Mouse (Mus musculus) gastrocnemius, postnatal 14 days (tissue): Measurements from ENCODE around the gene Myl9. TPM values are rescaled to one million over a fixed set of nuclear protein-coding genes. Genes with fewer than 3 reads are reported as not detected.

Source experiments
- DNase-seq: peaks from one replicate; pipeline ENCODE4 v3.0.0; 2021; ENCODE audit warnings: mixed read lengths
- intact Hi-C: fragments of 180-260 bp; cut with DNase I; formaldehyde crosslinking; loops from one replicate; pipeline ENCODE4 v1.15.1; 2025; ENCODE audit warnings: low total_unique reads
- long read RNA-seq, 2 experiments: library from polyadenylated mRNA; stranded (forward); transcript quantifications; one replicate each; pipeline ENCODE4 v2.0.0; 2021
- total RNA-seq, 2 experiments: library from RNA; stranded (reverse); gene quantifications; 2 replicates each; pipeline ENCODE4 v1.2.3; 2021

The Myl9 gene
- 100 to 1,000 TPM; 165 to 224 TPM for total RNA-seq
- long read RNA-seq, experiment 1, transcript Myl9-201 (4 exons, 1,128 nt) = major isoform, 113 of 143 reads
- long read RNA-seq, experiment 1, partial matches to known transcripts = 18 of 143 reads
- long read RNA-seq, experiment 1, other reads (novel, unspliced or antisense) = 12 of 143 reads
- long read RNA-seq, experiment 2, transcript Myl9-201 (4 exons, 1,128 nt) = major isoform, 89 of 110 reads
- long read RNA-seq, experiment 2, partial matches to known transcripts = 10 of 110 reads
- long read RNA-seq, experiment 2, other reads (novel, unspliced or antisense) = 11 of 110 reads

DNA sequence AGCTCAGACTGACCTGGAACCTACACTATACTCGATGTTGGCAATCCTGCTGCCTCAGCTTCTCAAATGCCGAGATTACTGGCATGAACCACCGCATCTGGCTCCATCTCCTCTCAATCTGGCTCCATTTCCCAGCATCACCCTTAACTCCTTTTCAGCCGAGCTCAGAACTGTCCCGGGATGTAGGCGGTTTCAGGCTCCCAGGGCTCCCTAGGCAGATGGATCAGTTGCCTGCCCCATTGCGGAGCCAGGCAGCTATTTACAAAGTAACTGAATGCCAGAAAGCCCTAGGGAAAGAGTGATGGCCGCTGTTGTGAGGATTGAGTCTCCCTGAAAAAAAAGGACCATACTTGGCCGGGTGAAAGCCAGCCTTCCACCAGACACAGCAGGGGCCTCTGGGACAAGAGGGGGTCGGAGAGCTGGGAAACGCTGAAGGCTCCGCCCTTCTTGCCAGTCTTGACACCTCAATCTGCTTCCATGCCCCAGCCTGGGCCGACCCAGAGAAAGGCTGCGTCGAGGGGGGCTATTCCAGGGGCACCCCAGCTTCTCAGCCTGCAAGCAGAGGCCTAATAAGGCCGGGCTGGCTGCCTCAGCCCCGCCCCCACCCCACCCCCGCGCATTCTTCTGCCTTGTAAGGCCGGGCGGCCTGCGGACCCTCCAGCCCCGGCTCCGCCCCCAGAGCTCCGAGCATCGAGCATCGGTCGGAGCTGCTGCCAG, at the start of gene Myl9:
Gene Myl9 (plus strand): TSS at position 683 of the 717 bp plus-strand sequence.
- intact Hi-C loops = no loop called here
- DNase-seq = peak; percentile 73

DNA sequence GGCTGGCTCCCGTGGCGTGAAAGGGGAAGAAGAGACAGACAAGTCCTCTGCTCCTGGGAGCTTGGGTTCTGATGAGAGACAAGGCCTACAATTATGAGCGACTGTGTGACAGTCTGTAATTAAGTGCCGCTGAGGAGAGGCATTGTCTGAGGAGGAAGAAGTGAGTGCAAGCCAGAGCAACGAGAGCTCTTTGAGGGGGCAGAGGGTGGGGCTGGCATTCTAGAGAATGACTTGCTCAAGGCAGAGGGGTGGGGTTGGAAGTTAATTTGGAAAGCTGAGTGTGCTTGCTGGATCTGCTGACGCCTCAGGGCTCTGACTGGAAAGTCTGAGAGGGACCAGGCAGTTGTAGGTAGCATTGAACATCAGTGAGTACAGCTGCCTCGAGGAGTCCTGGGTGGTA, 48.9 kb upstream of the Myl9 start:
- no peak for DNase-seq
- intact Hi-C loops = no loop called here

DNA sequence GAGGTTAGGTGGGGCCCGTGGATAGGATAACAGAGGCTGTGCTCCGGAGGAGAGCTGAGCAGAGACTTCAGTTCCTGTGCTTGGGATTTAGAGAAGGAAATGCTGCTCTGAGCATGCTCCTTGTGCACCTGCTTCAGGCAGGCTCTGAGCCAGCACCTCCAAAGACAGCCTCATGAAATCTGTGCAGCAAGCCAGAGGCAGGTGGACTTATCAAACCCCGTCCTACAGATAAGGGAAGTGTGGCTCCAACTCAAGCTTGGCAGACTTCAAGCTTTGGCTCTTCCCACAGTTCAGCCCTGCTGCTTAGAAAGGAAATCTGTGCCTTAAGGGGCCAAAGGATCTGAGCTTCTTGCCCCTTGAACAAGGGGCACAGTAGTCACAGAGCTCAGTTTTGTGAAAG, 48.3 kb upstream of the Myl9 start:
- intact Hi-C loops = no loop called here
- DNase-seq = no peak

DNA sequence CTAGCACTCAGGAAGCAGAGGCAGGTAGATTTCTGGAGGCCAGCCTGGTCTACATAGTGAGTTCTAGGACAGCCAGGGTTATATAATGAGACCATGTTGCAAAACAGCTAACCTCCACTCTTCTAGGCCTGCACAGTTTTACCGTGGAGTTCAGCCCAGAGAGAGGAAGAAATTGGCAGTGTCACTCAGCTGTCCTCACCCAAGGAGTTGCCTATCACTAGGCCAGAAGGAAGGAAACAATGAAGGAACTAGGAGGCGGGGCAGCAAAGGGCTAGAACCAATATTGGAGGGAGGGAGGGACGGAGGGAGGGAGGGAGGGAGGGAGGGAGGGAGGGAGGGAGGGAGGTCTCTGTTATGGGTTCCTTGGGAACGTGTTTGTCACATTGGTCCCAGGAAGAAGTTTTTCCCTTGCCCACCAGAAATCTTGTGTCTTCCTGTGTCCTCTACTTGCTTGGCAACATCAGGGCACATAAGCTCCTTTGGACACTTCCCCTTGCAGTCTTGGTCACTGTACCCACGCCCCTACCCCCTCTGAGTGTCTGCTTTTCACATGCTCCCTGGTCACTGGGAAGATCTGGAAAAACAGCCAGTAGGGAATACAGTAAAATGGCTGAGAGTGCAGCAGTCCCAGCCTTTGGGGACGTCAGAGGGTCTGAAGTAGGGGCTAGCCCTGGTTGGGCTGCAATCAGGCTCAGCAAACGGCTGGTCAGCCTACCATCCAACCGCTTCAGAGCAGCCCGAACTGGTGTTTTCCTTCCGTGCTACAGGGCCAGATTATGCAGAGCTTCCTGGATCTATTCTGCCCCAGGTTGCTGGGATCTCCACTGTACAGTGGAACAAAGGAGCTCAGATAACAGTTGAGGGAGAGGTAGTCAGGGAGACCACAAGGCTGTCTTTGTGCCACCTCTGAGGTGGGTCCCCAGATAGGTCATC, 45.4 kb upstream of the Myl9 start:
- intact Hi-C loops = no loop called here
- no peak for DNase-seq

DNA sequence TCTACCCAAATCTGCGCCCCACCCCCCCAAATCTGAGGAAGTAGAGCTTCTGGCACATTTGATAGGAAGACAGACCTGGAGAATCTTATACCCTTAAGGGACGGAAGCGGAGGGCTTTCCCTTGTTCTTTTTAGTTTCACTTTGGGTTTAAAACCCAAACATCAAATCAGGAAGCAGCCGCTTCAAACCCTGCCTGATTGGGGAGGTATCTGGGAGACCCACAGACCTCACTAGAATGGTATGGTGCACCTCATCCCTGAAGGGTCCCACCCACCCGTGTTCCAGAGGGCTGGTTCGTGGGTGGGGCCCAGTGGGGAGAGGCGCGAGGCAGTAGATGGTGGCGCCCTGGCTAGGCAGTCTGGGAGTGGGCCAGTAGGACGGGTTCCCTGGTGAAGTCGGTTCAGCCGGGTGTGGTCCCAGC, 44.7 kb upstream of the Myl9 start:
- intact Hi-C loops = no loop called here
- DNase-seq = no peak

DNA sequence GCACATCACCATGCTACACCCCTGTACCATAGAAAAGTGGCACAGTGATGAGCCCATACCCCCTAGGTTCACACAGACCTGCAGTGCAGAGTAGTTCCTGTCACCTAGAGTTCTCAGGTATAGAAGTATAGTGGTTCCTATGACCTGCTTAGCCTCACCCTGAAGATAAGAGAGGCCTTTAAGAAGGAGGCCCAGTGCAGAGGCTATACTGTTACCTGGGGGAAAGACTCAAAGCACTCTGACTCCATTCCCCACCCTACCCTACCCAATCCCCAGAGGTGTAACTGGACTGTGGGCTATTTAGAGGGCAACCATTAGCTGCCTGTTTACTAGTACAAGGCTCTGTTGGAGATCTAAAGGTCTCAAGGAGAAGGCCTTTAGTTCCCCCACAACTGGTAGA, 43.6 kb upstream of the Myl9 start:
- no peak for DNase-seq
- intact Hi-C loops = no loop called here

DNA sequence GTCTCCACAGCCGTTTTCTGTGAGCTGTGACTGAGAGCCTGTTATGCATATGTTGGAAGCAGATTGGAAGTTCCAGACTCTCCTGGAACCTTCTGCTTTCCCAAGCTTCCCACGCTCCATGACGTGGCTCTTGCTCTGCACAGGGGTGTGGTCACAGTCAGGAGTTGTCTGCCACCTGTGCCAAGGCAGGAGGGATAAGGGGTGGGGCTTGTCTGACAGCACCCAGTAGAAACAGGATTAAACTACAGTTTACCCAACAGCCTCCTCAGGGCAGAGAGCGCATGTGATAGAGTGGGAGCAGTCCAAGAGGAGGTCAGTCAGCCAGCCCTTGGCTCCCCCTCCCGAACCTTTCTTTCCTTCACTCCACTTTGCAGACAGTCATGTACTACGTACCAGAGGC, 43.1 kb upstream of the Myl9 start:
- intact Hi-C loops = no loop called here
- DNase-seq = peak; percentile 69

DNA sequence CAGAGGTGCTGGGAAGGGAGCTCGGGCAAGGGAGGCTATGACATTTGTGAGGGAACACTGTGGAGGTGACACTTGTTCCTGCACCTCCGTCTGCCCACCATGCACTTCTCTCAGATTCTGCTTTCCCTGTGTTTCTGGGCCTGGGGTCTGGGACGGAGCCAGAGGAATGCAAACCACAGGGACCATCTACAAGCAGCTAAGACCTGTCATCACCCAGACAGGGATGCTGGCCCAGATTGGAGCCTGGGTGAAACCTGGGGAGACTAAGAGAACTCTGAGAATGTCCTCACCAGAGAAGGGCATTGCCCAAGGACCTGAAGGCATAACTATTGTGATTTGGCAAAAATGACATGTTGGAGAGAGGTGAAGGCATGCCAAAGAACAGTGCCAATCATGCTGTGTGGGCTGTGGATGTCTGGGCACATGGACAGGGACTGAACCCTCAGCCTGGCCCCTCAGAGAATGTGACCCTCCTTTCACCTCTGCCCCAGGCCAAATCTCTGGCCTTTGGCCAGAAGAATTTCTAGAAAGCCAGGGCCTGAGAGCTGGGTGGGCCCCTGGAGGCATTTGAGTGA, 39.4 kb upstream of the Myl9 start:
- intact Hi-C loops = no loop called here
- DNase-seq = no peak

DNA sequence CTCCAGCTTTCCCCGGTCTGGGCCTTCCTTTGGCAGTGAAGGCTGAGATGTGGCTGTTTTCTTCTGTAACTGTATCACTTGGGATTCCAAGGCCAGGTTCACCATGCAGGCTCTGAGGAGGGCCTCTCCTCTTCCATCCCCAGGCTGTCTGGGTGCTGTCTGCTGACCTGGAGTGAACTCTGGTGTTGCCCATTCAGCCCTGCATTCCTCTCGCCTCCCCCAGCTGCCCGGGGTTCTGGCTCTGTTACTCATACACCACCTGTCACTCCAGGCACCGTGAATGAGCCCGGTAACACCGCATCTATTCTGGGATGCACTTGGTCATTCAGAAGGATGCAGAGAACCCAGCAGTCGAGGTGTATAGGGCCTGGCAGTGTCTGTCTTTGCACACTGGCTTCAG, 38.4 kb upstream of the Myl9 start:
- intact Hi-C loops = no loop called here
- DNase-seq = peak; percentile 68

DNA sequence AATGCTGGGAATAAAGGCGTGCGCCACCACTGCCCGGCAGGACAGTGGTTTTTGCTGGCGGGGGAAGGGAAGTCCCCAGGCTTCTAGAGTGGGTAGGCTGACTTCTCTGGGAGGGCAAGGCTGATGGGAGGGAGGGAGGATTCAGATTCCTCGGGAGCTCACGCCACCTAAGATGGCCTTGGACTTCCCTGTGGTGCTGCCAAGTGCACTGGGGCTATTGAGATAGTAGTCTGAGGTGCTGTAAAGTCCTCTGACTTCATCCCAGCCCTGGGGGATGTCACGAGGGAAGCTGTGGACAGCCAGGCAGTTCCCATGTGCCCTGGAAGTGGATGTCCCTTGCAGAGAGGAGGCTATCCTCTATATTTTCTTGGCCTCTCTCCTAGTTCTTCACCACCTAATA, 37.2 kb upstream of the Myl9 start:
- DNase-seq = no peak
- intact Hi-C loops = no loop called here

DNA sequence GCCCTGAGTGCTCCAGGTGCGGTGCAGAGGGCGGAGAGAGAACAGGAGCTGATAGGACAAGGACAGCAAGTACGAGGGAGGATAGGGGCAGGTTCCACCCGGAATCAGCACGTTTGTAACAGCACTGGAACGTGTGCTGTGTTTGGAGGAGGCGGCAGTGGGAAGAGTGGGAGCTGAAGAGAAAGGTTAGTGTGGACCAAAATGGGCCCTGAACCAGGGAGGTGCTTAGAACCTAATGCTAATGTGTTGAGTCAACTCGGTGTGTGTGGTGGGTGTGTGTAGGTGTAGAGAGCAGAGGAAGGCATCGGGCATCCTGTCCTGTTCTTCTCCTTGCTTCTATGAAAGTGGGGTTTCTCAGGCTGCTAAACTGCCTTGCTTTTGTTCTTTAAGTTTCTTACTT, 34.0 kb upstream of the Myl9 start:
- intact Hi-C loops = no loop called here
- no peak for DNase-seq

DNA sequence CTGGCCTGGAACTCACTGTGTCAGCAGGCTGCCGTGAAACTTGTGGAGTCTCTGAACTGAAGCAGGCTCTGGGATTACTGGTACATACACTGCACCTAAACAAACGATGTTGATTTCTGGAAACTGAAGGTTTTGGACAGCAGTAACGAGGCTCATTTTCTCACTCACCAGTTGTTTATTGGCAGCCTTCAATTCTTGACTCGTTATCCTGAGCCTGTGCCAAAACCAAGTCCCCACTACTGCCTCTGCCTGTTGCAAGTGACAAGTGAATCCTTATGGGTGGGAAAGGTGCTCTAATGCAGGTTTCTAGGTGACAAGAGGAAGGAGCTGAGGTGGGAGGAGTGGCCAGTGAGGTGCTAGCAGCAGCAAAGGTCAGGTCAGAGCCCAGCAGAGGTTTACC, 33.2 kb upstream of the Myl9 start:
- intact Hi-C loops = no loop called here
- DNase-seq = no peak

DNA sequence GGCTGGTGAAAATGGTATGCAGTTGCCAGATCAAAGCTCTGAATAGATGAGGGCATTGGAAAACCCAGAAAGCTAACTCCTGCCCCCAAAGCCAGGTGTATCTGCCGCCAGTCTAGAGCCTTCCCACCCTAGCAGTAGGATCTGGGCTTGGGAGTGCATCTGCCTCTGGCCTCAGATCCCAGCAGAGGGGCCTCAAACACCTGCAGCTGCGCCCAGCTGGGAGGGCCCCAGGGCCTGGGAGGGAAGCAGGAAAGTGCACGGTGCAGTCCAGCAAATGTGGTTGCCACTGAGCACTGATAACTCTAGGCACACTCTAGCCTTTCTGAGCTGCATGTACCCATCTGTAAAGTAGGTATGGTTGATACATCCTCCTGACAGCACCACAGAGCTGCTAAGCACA, 32.0 kb upstream of the Myl9 start:
- intact Hi-C loops = no loop called here
- no peak for DNase-seq

DNA sequence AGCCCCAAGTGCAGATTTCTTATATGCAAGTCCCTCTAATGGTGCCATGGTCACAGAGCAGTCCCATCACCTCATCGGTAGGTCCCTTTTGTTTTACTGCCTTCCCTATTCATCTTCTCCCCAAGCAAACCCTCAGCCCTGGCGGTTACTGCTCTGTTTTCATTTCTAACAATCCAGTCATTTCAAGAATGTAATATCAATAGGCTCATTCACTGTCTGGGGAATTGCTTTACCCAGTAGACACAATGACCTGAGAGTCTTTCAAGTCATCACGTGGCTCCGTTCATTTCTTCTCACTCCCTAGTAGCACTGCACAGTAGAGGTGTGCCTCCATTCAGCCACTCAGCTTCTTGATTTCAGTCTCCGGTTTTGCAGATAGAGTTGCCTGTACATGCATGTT, 30.8 kb upstream of the Myl9 start:
- no peak for DNase-seq

DNA sequence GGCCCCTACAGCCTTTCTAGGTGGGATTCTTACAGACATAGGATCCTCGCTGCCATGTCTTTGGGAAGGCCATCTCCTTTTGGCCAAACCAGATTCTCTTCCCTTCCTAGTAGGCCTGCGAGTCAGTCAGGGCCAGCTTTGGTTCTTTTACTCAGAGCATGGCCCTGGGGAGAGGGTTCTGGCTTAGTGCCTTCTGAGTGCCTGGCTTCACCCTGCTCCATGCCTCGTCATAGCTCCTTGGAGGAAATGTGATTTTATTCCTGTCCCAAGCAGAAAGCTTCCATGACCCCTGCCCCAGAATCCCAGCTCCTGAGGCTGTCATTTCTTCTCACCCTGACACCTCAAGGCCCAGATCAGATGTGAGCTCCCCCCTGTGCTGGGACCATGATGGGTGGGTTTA, 27.9 kb upstream of the Myl9 start:
- DNase-seq = no peak
- intact Hi-C loops = no loop called here

More for the DNA sequence above, 30.8 kb upstream of the Myl9 start:
- intact Hi-C loops = no loop called here

DNA sequence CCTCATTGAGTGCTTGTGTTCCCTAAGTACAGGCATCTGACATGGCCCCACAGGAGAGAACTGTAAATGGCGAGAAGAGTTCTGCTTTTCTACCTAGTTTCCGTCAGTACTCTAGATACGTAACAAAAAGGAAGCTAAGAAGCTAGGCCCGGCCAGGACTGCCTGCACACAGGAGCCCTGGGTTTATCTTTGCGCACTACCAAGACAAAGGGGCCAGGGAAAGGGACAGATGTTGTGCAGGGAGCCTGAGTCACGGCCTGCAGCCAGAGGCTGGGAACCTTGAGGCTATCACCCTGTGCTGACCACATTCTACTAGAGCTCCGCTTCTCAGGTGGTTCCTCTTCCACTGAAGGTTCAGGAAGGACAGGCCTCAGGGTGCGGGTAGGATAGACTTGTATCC, 25.5 kb upstream of the Myl9 start:
- DNase-seq = no peak
- intact Hi-C loops = no loop called here

DNA sequence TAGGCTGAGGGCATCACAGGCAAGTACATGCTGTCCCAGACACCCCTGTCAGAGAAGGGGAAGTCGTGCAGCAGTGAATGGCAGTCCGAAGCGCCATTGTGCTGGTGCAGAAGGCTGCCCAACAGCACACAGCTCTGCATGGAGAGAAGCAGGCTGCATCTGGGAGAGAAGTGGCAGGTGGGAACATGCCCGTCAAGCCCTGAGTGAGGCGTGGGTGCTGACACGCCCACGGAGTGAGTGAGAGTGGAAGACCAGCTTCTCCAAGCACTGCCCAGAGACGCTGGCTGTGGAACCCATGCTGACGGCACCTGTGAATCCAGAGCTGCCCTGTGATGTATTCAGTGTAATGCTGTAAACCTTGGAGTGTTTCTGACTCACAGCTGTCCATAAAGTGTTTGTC, 18.3 kb upstream of the Myl9 start:
- no peak for DNase-seq
- intact Hi-C loops = no loop called here

DNA sequence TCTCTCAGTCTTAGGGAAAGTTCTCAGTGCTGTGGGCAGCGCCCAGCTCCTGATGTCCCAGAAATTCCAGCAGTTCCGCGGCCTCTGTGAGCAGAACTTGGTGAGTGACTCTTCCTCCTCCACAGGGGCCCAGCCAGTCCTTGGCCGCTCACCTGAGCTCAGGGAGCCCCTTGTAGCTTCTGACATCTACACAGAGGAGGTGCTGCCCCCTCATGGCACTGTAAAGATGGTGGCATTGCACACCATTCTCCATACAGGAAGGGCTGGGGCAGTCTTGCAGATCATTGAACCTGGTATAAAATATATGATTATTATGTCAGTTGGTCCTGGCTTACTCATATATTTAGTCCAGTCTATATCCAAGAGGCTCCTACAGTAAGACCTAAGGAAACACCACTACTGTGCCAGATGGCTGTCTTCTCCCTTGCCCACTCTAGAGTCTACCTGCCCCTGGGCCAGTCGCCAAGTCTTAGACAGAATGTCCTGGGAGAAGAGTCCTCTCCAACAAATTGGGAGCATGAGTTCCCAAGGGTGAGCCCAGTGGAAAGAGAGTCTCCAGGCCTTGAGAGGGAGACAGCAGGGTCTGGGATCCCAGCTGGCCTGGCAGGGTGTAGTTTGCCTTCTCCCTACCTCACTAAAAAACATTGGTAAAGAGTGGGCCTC, 14.2 kb upstream of the Myl9 start:
- intact Hi-C loops = no loop called here
- DNase-seq = no peak

DNA sequence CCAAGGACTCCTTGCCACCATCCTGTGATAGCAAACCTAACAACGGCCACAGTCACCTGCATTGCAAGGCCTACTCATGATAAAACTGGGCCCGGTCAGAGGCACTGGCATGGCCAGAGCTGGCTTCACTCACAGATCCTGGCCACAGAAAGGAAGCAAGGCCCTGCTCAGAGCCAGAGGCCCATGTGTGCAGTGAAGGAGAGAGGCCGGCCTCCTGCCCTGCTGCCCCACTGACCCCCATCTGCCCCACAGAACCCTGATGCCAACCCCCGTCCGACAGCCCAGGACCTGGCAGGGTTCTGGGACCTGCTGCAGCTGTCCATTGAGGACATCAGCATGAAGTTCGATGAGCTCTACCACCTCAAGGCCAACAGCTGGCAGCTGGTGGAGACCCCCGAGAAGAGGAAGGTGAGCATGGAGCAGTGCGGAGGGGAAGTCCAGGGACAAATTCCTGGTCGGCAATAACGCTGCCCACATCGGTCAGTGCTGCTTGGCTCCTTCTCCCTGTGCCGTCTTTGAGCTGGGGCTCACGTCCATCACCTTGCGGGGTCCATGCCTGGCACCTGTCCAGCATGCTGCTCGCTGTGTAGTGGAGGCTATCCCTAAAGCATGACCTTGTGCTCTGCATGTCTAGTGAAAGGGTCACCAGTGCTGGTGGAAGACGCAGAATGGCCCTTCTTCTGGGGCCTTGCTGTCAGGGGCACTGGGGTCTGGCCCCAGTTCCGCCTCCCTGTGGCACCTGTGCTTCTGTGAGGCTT, 13.5 kb upstream of the Myl9 start:
- DNase-seq = no peak
- intact Hi-C loops = no loop called here
